Mouse (Mus musculus) cerebellum, adult 11 months (tissue): ENCODE measurements at regions not wholly inside any gene's neighbourhood (a gene's known extent, or its start where the extent isn't known, plus 50 kb on each side); places are given as distances from the start of the nearest gene placed in this dataset.
A peak's percentile ranks its signal among the peaks of the same experiment; 100 is the strongest.

Source experiments
- DNase-seq: peaks from one replicate; pipeline ENCODE4 v3.0.0; 2022

DNA sequence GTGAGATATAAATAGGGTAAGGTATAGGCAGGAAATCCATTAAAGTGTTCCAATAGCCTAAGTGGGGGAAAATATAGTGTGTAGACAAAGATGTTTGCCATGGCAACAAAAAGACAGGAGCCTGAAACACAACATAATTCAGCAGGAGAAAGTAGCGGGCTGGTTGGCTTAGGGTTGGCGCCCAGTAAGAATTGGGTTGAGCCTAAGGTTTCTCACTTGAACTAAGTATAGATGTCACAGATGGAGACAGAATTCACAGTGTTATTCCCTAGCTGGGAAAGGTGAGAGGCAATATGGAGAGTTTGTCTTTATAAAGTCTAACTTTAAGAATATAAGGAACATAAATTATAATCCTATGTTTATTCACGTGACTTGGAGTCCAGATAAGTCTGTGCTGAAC is 64.8 kb upstream of the Ogfrl1 start:
- DNase-seq = no peak

DNA sequence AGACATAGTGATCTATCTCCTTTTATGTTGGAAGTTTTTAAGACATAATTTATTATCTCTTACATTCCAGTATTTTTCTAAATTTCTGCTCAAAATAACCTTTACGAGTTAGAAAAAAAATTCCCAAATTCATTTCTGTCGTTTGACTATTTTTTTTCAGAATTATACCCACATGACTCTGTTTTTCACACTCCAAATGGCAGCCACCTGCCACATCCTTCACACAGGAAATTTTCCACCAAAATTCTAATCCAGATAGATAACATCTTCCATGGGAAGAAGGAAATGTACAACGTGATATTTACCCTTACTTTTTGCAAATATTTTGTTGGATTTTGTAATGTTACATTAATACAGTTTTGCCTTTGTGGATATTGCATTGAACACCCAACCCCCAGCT is 66.5 kb upstream of the Ogfrl1 start:
- no peak for DNase-seq

DNA sequence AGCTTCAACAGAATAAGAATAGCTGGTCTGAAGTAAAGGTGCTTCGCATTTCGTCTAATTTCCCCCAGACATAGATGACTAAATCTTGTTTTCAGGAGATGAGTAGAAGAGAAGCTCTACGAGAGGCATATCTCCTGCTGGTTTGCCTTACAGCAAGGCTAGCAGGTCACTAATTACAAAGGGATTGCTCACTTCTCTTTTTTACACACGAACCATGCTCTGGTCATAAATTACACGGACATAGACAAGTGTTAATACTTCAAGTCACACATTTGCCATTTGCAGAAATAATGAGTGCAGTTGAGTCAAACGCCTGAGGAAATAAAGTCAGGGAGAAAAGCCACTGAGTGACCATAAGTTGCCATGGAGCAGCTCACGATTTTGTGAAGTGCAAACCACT is 68.8 kb upstream of the Ogfrl1 start:
- no peak for DNase-seq

DNA sequence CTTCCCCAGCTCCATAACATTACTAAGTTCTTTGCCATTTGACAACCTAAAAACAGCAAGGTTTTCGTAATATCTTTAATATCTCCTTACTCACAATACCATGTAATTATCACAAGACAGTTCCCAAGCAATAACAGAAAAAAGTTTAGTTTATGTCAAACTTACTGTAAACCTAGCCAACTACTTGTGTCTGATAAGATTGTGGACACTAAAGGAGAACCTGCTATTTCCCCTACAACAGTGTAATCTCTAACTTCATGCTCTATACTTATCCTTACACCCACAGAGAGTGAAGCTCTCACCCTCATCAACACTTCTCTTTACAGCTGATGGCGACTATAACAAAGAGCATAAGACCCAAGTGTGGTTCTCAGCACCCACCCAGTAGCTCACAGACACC is 69.8 kb upstream of the Ogfrl1 start:
- no peak for DNase-seq

DNA sequence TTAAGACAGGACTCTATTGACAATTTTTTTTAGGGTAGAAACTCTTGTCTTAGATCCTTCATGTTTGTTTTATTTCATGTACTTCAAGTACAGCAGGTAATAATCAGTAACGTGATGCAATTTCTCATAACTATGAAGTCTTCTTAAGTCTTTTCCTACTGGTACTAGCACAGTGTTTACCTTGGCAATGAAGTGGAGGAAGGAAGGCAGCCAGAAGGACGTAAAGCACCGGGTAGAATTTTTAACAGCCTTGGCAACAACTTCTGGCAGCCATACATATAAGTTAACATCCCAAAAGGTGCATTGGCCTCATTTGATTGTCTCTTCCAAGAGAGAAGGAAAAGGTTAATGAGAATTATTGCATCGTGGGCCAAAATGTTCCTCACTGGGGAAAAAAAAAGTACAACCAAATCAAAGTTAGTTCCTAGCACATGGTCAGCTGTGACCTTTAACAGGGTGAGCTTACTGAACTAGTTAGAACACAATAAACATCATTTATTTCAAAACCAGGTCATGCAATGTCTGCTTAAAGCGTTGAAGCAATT is 83.3 kb upstream of the Ogfrl1 start:
- no peak for DNase-seq

DNA sequence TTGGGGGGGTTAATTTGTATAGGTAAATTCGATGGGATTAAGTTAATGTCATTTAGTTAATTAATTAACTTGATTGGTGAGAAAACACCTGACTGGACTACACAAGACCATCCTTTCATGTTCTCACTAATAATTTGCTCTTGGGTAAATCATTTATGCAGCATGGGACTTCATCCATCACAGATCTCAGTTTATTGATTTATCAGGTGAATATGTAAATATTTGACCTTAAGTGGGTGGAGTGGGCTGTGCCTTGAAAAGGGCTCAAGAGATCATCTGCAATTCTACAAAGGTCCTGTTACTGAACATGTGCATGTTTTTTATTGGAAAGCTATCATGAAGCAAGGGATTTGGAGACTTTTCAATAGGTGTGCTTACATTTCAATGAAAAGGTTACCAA is 87.0 kb upstream of the Ogfrl1 start:
- no peak for DNase-seq

DNA sequence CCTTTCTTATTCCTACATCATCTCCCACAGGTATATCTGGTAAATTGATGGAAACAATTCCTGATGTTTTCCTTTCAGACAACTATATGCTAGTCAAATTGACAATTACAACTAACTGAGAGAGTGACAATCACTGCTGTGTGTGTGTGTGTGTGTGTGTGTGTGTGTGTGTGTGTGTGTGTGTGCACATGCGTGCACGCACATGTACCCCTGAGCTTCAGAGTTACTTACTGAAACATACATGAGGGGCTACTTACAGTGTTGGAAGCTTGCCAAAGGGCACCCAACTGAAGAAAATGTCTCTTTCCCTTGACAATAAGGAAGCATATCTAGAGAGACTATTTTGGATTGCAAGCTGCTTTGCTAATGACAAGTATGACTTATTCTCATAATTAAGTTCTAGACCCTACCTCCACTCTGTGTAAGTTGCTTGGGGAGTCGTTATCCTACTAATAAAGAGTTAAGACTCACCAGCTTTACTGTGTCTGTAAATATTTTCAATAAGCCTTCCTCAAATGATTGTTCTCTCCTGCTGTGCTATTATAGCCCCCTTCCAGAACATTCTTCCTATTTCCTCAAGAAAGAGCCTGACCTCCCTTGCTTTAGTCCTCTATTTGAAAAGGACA is 87.7 kb upstream of the Ogfrl1 start:
- no peak for DNase-seq

DNA sequence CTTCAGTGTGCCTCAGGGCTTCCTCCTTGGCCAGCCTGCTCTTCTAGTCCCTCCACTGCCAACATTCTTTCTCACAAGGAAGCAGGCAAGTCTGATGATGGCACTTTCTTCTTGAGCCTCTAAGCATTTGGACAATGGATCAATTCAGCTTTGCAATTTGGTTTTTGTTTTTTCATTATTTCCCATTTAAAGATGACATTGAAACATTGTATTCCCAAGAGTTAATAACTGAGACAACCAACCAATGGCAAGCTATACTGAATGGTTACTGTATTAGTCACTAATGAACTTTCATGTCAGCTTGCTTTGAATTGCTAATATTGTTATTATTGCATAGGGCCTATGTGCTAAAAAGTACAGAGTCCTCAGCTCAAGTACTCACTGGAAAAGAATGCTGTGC is 89.5 kb upstream of the Ogfrl1 start:
- DNase-seq = no peak

DNA sequence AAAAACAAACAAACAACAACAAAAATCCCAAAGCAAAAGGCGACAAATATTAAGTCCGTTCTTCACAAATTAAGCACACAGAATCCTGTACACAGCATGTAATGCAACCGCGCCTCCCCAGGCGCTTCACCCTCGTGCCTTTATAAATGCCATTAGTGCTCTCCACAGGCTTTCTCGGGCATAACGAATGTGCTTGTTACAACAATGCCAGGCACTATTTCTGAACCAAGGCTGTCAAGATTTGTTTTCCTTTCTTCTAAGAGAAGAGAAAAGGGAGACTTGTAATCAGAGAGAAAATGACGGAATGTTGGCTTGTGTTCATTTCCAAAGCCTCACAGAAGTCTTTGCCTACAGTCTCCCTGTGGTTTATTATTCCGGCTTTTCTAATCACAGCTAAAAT is 93.1 kb upstream of the Ogfrl1 start:
- peak; percentile 44 for DNase-seq

DNA sequence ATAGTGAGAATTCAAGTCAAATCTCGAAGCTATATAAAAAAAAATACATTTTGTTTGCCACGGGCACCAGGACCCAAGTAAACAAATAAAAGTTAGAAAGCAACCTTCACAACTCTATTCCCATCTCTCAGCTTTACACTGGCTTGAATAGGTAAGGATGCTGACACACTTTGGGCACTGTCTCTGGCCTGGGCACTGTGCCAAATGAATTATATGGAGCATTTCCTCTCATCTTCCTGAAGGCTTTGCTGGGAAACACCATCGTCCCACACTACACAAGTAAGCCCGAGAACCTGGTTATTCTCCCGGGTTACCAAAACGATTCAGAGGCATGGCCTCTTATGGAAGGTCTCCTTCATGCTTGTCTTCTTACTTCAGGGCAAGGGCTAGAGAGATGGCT is 93.5 kb upstream of the Ogfrl1 start:
- DNase-seq = peak; percentile 63

DNA sequence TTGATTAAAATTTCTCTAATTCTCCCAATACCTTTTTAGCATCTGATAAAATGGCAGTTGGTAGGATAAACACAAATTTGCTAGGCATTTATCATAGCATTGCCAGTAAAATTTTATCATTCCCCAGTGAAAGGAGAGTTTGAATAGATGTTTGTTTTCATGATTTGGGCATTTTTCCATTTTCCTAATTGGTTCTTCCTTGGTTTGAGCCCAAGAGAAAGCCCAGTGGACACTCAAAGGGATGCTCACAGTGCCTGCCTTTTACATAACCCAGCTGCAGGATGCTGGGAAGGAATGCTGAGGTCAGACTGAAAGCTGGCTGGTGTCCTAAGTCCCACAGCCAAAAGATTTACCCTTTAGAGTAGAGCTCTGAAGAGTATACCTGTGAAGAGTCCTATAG is 95.4 kb upstream of the Ogfrl1 start:
- DNase-seq = no peak

DNA sequence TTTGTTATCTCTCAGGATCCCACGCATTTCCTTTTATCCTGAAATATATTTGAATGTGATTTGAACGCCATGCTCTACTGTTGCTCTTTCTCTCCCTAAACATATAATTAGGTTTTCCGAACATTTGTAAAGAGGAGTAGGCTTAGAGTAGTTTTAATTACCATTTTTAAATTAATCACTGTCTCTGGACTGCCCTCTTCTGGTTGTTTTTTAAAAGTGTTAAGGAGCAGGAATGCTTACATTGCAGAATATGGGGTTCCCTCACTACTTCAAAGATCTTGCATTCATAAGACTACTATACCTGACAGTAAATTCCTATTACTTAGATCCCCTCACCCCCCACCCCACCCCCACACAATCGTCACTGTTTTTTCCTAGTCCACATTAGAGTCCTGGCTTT is 97.8 kb upstream of the Ogfrl1 start:
- no peak for DNase-seq

DNA sequence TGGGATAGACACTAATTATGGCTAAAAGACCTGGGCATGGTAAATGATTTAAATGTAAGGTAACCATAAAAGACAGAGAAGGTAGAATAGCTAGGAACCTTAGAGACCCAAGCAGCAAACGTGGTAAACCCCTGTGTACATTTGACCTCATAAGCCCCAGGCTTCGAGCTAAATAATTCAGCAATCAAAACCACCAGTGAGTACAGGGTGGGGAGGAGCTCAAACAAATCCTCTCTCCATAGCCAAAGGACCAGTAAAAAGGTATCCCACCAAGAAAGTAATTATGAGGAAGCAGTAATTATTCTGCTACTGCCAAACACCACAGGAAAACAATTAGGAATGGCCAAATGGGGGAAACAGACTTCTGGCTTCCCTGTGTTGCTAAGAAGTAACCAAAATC is 122.5 kb upstream of the Ogfrl1 start:
- DNase-seq = no peak

DNA sequence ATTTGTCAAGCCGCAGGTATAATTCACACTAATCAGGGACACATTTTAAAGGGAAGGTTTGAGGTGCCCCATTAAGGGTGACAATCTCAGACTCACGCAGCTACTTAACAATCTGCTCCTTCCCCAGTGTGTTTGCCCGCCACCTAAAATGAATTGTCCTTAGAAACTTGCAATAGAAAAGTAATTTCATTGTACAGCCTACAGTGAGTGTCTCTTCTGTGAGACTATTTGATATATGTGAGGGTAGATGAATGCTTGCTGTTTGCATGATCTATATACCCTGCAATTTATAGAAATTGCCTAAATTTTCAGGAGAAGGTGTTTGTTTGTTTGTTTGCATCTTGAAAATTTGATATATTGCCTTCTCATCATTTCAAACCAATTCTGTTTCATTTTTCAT is 135.1 kb upstream of the Ogfrl1 start:
- DNase-seq = no peak

DNA sequence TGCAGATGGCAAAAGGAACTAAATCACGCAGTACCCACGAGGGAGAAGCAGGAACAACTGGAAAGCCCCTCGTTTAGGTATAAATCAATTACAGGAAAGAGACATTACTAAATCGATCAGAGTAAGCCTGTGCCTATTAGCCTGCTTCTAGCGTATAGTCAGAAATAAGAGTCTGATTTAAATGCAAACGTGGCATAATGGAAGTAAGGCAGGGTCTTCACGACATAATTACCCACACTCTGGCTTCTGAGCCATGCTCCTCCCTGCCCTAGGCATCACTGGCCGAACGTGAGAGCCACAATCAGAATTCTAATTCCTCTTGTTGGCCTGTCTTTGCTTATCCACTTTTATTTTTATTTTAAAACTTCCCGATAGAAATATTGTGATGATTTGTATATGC is 139.0 kb upstream of the Ogfrl1 start:
- DNase-seq = no peak

DNA sequence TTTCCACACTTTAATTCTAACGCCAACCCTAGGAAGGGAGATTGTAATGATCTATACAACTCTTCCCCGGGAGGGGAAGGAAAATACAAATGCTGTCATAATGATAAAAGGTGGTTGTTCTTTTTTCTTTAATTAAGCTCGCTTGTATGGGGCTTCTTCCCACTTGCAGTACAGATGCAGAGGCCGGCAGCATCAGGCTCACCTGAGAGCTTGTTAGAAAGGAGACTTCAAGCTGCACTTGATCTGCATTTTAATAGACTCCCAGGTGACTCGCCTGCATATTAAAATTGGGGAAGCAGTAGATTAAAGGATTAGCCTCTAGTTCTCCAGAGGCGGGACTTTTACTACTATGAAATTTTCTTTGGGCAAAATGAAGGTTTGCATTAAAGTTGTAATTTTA is 140.8 kb upstream of the Ogfrl1 start:
- DNase-seq = no peak

DNA sequence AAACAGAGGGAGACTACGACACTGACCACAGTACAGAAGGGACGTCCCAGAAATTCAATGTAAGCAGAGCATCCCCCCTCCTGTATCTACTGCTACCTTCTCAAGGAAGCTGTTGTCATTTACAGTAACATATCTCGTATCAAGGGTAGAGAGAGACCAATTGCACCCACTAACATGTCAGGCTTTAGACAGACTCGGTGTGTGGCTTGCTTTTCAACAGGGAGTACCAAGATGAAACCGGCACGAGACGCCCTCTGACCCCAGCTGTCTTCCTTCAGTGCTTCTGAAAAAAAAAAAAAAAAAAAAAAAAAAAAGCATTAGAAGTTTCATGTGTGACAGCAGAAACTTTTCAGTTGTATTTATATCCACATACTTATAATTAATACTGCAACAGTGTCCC is 143.0 kb upstream of the Ogfrl1 start:
- DNase-seq = no peak

DNA sequence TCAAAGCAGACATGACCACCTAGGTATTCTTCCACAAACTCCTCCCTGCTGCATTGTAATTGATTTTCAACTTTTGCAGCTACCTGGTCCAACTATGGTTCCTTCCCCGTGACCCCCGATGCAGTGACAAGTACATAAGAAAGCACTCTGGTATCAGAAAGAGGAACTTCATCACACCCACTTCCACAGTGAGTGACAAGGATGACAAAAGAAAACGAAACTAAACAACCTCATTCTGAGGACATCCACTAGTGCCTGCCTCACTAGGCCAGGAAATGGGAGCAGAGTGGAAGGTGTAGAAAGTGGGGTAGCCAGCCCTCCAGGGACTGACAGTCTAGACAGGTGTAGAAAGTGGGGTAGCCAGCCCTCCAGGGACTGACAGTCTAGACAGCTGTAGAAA is 158.2 kb upstream of the Ogfrl1 start:
- no peak for DNase-seq

DNA sequence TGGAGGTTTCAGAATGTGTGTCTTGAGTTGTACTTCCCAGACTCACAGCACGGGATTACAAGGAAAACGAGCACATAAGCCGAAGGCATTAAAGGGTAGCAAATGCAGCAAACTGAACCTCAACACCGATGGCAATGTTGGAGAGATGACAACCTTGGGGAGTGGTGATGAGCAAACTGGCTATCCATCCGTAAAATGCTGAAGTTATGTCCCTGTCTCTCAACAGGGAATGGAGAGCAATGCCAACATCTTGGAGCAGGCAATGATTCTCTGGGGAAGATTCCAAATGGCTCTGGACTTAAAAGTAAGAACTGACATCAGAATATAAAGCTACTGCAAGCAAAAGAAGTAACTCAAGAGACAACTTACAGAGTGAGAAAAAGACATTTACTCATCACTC is 170.5 kb upstream of the Ogfrl1 start:
- DNase-seq = no peak

DNA sequence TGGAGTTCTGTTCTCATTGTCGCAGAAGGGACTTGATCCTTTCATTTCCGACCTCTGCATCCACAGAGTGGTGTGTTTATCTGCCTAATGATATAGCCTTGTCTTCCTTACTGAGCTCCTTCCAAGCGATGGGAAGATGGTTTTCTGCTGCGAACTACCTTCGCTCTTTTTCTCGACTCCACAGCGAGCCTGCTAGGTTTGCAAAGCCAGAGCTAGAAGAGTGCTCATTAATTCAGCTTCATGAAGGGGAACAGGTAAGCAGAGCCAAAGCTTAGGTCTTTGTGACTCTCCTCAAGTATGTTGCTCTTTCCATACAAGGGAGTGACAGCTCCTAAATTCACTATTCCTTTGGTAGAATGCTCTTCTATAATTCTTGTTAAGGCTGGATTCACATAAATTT is 176.9 kb upstream of the Ogfrl1 start:
- no peak for DNase-seq

DNA sequence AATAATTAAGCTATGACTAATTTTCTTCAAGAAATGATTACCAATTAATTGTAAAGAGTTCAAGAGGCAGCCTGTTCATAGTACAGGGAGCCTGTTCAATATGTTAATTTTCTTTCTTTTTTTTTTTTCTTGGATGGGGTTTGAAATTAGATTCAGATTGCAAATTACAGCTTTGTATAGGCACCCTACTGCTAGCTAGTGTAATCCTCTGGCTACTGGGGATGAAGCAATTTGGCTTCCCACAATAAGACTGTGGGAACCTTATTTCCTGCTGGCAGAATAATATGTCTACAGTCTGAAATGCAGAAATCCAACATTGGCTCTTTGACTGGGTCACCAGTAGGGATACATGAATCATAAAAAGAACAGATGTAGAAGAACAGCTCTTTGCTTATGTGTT is 177.4 kb upstream of the Ogfrl1 start:
- DNase-seq = no peak

DNA sequence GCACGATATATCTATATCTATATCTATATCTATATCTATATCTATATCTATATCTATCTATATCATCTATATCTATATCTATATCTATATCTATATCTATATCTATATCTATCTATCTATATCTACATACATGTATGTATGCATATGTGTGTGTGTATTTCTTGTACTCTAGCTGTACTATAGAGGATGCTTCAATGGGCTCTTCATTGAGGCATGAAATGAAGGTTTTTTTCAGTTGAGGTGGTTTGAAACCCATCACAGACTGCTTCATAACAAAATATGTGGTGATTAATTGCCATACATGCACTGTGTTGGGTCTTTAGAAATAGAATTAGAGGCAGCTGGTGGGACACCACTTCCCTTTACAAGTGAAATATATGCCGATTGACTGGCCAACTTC is 177.9 kb upstream of the Ogfrl1 start:
- no peak for DNase-seq

DNA sequence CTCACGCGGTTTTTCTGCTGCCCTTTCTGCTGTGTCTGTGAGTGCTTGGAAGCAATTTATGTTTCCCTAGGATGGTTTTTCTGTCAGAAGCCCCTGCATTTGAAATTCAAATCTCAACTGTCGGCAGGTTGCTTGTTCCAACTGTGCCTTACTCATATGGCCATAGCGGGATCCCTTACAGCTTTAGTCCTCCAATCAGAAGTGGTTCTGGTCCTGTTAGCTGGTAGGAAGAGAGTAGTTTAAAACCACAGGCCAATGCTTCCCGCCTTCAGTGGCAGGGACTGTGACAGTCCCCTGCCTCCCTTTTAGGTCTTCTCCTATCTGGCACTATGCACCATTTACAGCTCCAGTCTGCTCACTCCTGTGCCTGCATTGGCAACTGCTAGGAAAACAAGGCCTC is 178.6 kb upstream of the Ogfrl1 start:
- no peak for DNase-seq

DNA sequence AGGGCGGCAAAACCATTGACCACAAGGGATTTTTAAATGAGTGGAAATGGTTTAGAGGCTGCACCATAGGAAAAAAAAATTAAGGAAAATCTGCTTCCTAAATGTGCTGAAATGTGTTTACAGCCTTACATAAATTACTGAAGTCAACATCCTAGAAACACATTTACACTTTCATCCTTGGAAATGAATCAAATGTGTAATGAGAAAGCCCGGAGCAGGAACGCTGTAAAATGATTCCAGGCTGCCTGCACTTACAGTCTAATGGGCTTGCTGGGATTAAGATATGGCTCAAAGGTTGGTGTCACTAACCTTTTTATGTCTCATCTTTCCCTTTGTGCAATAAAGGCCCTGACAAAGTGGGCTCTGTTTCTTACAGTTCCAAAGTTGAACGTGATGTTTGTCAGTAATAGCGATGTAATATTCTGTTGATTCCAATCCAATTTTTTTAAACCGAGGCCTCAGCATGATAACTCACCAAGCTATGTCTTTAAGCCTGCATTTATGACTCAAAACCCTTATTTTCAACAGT is 172.1 kb upstream of the B3gat2 start:
- no peak for DNase-seq

DNA sequence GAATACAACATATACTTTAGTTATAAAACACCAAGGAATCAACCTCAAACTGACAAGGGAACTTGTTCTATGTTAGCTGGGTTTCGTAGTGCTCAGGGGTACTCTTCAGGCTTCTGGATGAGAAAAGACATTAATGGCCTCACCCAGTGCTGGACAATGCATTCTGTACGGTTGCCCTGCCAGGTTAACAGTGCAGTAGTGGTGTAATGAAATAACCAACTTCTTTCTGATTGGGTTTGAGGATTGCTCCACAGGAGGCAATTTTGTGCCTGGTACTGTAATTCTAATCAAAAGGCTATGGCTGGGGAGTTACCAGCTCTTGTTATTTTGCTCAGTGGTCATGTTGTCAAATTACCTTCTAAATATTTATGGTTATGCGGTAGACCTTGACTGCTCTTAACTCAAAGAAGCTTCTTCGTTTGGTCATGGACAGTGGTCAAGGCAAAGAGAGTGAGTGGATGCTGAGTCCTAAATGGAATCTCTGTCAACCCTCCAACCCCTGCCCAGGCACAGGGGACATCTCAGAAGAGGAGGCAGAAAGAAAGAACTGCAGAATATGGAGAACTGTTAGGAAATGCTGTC is 158.8 kb upstream of the B3gat2 start:
- no peak for DNase-seq
